Mouse (Mus musculus): ENCODE results near the gene B3gnt2. TPM values are rescaled to one million over a fixed set of nuclear protein-coding genes. Genes with fewer than 3 reads are reported as not detected.

The B3gnt2 gene
- polyA plus RNA-seq, 1 experiment from 2014 or later: 2.3 TPM

DNA sequence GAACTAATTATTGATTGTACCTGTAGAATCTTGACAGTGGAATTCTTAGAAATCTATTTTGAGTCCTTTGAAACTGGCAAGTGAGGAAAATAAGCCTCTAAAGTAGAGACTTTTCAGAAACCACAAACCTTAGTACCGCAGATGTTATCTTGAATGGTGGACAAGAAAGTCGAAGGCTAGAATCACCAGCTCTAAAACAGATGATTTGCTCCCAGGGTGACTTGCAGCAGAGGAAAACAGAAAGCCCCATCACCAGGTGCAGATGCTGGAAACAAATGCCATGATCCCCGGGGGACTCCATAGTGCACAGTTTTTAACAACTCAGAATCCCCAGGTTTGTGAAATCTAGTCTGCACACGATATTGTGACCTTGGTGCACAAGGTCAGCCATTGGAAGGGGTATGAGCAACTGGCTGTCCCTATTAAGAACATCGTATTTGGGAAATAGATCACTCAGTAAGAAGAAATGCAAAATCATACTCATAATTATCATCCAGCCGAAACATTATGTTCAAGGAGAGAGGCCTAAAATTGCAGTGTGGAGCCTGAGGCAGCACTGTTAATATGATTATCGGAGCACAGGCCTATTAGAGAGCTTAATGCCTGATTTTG is 5.0 kb upstream of the B3gnt2 start:
- peaks cover 16% of the 10 kb centered on the region for H3K4me1 ChIP-seq
- no peak overlapping the region for H3K4me3 ChIP-seq
- ATAC-seq (replicated peaks): no peak
- H3K36me3 ChIP-seq: no peaks in the 10 kb centered on the region
- no peak overlapping the region for H3K27ac ChIP-seq (replicated peaks)
- 84% methylated on average over 7 of the region's 7 CpGs for WGBS
- no peak overlapping the region for H3K9ac ChIP-seq (replicated peaks)
- H3K4me2 ChIP-seq (replicated peaks): no peak overlapping the region
- H3K9me3 ChIP-seq: no peaks in the 10 kb centered on the region
- peaks cover 7% of the 10 kb centered on the region; the same call in 1 of the 2 replicates for H3K27me3 ChIP-seq

- Histone ChIP-seq H3K9ac (replicated peaks) (no peak overlapping the region), H3K4me1 (peaks cover 27% of the 10 kb centered on the region), H3K4me2 (replicated peaks) (no peak overlapping the region), H3K27ac (replicated peaks) (0 out of 2 replicates have a peak overlapping the region, but pooled peaks have one; percentile 13), H3K4me3 (no peak overlapping the region), H3K36me3 (no peaks in the 10 kb centered on the region), H3K27me3 (peaks cover 18% of the 10 kb centered on the region), H3K9me3 (no peaks in the 10 kb centered on the region)
- ATAC-seq (replicated peaks): no peak
- WGBS: 25% methylated on average over 8 of the region's 8 CpGs
These were observed 3.7 kb upstream of the B3gnt2 start for GRCm38 (mm10) chr11:22864305-22865060.

GRCm38 (mm10) chr11:22863581-22863980 is 2.8 kb upstream of the B3gnt2 start:
- H3K4me3 ChIP-seq: no peak overlapping the region
- no peaks in the 10 kb centered on the region for H3K36me3 ChIP-seq
- H3K27me3 ChIP-seq: peaks cover 25% of the 10 kb centered on the region
- peaks cover 33% of the 10 kb centered on the region for H3K4me1 ChIP-seq
- WGBS: 22% methylated on average over 4 of the region's 4 CpGs
- no peaks in the 10 kb centered on the region for H3K9me3 ChIP-seq
- no peak overlapping the region for H3K4me2 ChIP-seq (replicated peaks)
- no peak overlapping the region for H3K9ac ChIP-seq (replicated peaks)
- no peak overlapping the region for H3K27ac ChIP-seq (replicated peaks)
- no peak for ATAC-seq (replicated peaks)

GRCm38 (mm10) chr11:22861315-22861714 is 554 bp upstream of the B3gnt2 start:
- H3K9me3 ChIP-seq: no peaks in the 10 kb centered on the region
- 50% methylated on average over 4 of the region's 4 CpGs for WGBS
- H3K27ac ChIP-seq (replicated peaks): no peak overlapping the region
- peaks cover 44% of the 10 kb centered on the region for H3K27me3 ChIP-seq
- H3K4me2 ChIP-seq (replicated peaks): no peak overlapping the region
- no peak overlapping the region for H3K9ac ChIP-seq (replicated peaks)
- H3K4me1 ChIP-seq: peaks cover 42% of the 10 kb centered on the region
- ATAC-seq (replicated peaks): no peak
- no peaks in the 10 kb centered on the region for H3K36me3 ChIP-seq
- H3K4me3 ChIP-seq: no peak overlapping the region

DNA sequence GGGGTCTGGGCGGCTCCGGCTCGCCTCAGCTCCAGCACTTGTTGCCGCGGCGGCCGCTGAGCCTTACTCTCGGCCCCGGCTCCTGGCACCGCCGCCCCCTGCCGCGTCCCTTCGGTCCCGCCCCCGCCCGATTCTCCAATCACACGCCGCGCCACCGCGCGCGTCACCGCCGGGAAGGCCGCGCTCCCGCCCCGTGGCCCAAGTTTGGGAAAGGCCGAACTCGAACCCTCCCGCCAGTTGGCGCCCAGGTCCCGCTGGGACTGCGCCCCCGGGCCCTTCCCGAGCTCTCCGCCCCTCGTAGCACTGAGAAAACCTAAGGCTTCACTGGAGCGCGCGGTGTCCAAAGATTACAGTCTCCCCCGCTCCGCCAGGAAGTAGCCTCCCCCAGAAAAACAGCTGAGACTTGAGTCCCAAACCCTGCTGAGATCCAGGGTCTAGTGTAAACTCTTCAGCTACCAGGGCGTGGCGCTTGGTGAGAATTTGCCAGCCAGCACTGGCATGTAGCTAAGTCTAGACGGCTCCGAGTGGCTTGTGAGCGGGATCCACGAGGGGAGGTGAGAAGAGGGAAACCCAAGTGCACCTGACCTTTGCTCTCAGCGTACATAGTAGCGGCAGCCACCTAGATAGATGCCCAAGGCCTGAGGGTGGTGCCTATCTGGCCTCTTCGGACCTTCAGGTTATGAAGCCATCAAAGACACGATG is 977 bp downstream of the B3gnt2 start:
- Histone ChIP-seq H3K36me3 (no peaks in the 10 kb centered on the region), H3K9ac (replicated peaks) (peak overlapping the region; percentile 47), H3K9me3 (no peaks in the 10 kb centered on the region), H3K4me2 (replicated peaks) (peak overlapping the region; percentile 100), H3K27ac (replicated peaks) (no peak overlapping the region), H3K27me3 (peaks cover 44% of the 10 kb centered on the region), H3K4me1 (peaks cover 40% of the 10 kb centered on the region), H3K4me3 (peak overlapping the region; percentile 56)
- peak; percentile 94 for ATAC-seq (replicated peaks)
- WGBS: under 1% methylated on average over 55 of the region's 55 CpGs

- peaks cover 35% of the 10 kb centered on the region for H3K4me1 ChIP-seq
- H3K9me3 ChIP-seq: no peaks in the 10 kb centered on the region
- no peaks in the 10 kb centered on the region for H3K36me3 ChIP-seq
- ATAC-seq (replicated peaks): no peak; the same call in 1 of the 2 replicates
- H3K9ac ChIP-seq (replicated peaks): peak overlapping the region; percentile 47
- no peak overlapping the region for H3K27ac ChIP-seq (replicated peaks)
- 0% methylated on average over 34 of the region's 41 CpGs for WGBS
- H3K4me2 ChIP-seq (replicated peaks): peak overlapping the region; percentile 100
- peak overlapping the region; percentile 56 for H3K4me3 ChIP-seq
- H3K27me3 ChIP-seq: peaks cover 44% of the 10 kb centered on the region
These were observed 1.5 kb downstream of the B3gnt2 start for GRCm38 (mm10) chr11:22859301-22859632.

GRCm38 (mm10) chr11:22858441-22859300 is 2.1 kb downstream of the B3gnt2 start:
- peak; percentile 47 for ATAC-seq (replicated peaks)
- Histone ChIP-seq H3K4me1 (peaks cover 29% of the 10 kb centered on the region), H3K4me3 (peak overlapping the region; percentile 56), H3K36me3 (no peaks in the 10 kb centered on the region), H3K9ac (replicated peaks) (peak overlapping the region; percentile 47), H3K4me2 (replicated peaks) (peak overlapping the region; percentile 100), H3K27ac (replicated peaks) (no peak overlapping the region), H3K9me3 (no peaks in the 10 kb centered on the region), H3K27me3 (peaks cover 44% of the 10 kb centered on the region)
- WGBS: 2% methylated on average over 50 of the region's 50 CpGs

DNA sequence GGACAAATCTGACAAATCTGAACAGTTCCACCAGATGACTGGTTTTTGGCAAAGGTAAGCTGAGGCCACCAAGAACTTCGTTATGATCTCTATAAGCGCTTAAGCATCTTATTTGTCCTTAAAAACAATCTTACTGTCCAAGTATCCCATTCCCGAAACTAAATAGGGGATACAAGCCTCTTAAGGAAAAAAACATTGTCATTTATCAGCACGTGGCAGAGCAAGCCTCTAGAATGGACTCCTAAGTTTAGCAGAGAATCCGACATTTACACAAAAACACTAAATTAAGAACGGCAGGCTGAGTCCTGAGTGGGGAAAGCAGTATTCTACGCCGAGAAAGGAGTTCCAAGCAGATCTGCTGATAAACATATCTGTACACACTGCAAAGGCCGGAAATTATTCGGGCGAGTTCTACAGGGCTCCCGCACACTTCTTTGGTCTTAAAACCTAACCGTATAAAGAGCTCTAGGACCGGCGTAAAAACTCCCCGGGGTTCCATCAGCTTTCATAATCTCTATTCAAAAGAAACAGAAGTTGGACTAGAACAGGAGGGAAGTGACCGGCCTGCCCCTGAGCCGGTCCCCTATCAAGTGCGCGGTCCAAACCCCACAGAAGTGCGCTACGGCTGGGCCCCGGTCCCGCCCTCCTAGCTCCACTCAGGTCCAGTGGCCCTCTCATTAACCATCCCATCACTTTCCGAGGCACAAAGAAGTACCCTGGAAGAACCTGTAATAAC is 2.9 kb downstream of the B3gnt2 start:
- peak overlapping the region; percentile 56 for H3K4me3 ChIP-seq
- peak overlapping the region; percentile 47; the same call in 1 of the 2 replicates for H3K9ac ChIP-seq (replicated peaks)
- H3K4me2 ChIP-seq (replicated peaks): peak overlapping the region; percentile 100
- peaks cover 26% of the 10 kb centered on the region for H3K4me1 ChIP-seq
- no peaks in the 10 kb centered on the region for H3K36me3 ChIP-seq
- H3K9me3 ChIP-seq: no peaks in the 10 kb centered on the region
- no peak overlapping the region for H3K27ac ChIP-seq (replicated peaks)
- no peak for ATAC-seq (replicated peaks)
- peaks cover 44% of the 10 kb centered on the region for H3K27me3 ChIP-seq
- 16% methylated on average over 25 of the region's 25 CpGs for WGBS

DNA sequence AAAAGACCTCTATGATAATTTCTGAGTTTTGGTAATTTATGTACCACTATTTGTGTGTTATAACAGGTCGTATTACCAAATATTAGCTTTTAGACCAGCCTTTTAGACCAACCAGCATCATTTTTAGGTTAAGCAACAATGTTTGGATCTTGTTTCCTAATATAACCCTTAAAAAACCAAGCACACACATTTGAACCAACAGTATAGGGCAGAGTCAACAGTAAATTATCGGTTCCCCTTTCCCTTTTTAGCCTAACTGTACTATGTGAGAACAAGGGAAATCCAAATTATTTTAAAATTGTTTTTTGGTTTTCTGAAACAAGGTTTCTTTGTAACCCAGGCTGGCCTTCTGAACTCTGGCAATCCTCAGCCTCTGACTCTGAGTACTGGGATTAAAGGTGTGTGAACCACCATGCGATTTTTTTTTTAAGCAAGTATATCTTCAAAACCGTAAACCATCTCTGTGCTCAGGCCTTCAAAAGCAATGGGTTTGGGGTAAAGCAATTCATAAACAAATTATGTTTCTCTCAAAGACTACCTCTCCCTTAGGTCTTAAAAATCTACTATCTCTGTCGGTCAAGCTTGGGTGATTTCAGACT is 3.6 kb downstream of the B3gnt2 start:
- 80% methylated on average over 5 of the region's 5 CpGs for WGBS
- Histone ChIP-seq H3K4me1 (peaks cover 26% of the 10 kb centered on the region), H3K9me3 (no peaks in the 10 kb centered on the region), H3K27me3 (peaks cover 44% of the 10 kb centered on the region), H3K36me3 (no peaks in the 10 kb centered on the region), H3K9ac (replicated peaks) (no peak overlapping the region), H3K27ac (replicated peaks) (no peak overlapping the region), H3K4me2 (replicated peaks) (no peak overlapping the region), H3K4me3 (peak overlapping the region; percentile 56; the same call in 1 of the 2 replicates)
- no peak for ATAC-seq (replicated peaks)

DNA sequence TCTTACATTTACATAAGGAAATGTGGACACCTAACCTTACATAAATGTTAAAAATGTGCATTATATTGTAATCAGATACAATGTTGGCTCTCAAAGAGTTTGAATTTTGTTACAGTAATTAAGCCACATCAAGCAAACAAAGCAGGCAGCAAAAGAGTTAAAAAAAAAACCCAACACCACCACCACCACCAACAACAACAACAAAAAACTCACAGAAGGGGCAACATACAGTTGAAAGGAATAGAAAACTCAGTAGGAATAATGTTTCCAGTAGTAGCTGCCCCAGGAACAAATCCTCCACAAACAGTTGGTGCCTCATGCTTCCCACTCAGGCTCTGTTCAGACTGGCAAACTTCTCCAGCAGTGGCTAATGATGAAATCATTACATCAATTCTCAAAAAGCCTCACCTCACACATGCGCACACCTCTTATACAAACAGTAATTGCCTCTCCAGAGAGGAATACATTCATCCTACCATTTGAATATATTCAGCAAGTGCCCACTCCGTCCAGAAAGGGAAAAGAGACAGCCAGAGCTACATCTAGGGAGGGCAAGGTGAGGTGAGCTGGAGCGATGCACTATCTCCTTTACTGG is 4.3 kb downstream of the B3gnt2 start:
- H3K27ac ChIP-seq (replicated peaks): no peak overlapping the region
- 77% methylated on average over 3 of the region's 3 CpGs for WGBS
- no peaks in the 10 kb centered on the region for H3K36me3 ChIP-seq
- H3K27me3 ChIP-seq: peaks cover 43% of the 10 kb centered on the region
- H3K4me1 ChIP-seq: peaks cover 26% of the 10 kb centered on the region
- no peak overlapping the region for H3K9ac ChIP-seq (replicated peaks)
- no peak for ATAC-seq (replicated peaks)
- H3K4me2 ChIP-seq (replicated peaks): no peak overlapping the region
- H3K9me3 ChIP-seq: no peaks in the 10 kb centered on the region
- H3K4me3 ChIP-seq: no peak overlapping the region
